Mouse (Mus musculus): Measurements from ENCODE around the gene Rnf186. TPM values are rescaled to one million over a fixed set of nuclear protein-coding genes. Genes with fewer than 3 reads are reported as not detected.

Rnf186 gene
- polyA plus RNA-seq, 1 experiment from 2014 or later: not detected

- Histone ChIP-seq H3K36me3 (ENCODE audit: control insufficient read depth, insufficient read depth, low read length) (no peaks in the 10 kb centered on the region), H3K9ac (ENCODE audit: low read length) (no peak overlapping the region), H3K4me1 (ENCODE audit: control insufficient read depth in 2 of 2, insufficient read depth in 2 of 2, low read length in 2 of 2) (peaks cover 0 to 5% of the 10 kb centered on the region in 2 experiments; a peak in 2 of 4 replicates), H3K4me3 (ENCODE audit: control insufficient read depth in 1 of 2, insufficient read depth in 1 of 2, low read depth in 1 of 2, low read length in 2 of 2) (no peak overlapping the region), H3K9me3 (ENCODE audit: control insufficient read depth, low read length) (no peaks in the 10 kb centered on the region), H3K27me3 (ENCODE audit: control insufficient read depth, insufficient read depth, low read length) (no peaks in the 10 kb centered on the region), H3K27ac (replicated peaks in 1 of 2; ENCODE audit: control insufficient read depth in 1 of 2, insufficient read depth in 1 of 2, low read depth in 2 of 2, low read length in 2 of 2) (no peak overlapping the region), H3K4me2 (ENCODE audit: low read length) (no peak overlapping the region)
- WGBS: 88% methylated on average over 8 of the region's 8 CpGs
- no peak for ATAC-seq (ENCODE audit: insufficient number of reproducible peaks, insufficient read depth, low FRiP score, low read depth)
Measured at GRCm38 (mm10) chr4:138980021-138980420, 13.1 kb downstream of the Rnf186 start.

- Histone ChIP-seq H3K27ac (replicated peaks in 1 of 2; ENCODE audit: control insufficient read depth in 1 of 2, insufficient read depth in 1 of 2, low read depth in 2 of 2, low read length in 2 of 2) (no peak overlapping the region), H3K9me3 (ENCODE audit: control insufficient read depth, low read length) (no peaks in the 10 kb centered on the region), H3K36me3 (ENCODE audit: control insufficient read depth, insufficient read depth, low read length) (no peaks in the 10 kb centered on the region), H3K4me3 (ENCODE audit: control insufficient read depth in 1 of 2, insufficient read depth in 1 of 2, low read depth in 1 of 2, low read length in 2 of 2) (no peak overlapping the region), H3K27me3 (ENCODE audit: control insufficient read depth, insufficient read depth, low read length) (no peaks in the 10 kb centered on the region), H3K9ac (ENCODE audit: low read length) (no peak overlapping the region), H3K4me1 (ENCODE audit: control insufficient read depth in 2 of 2, insufficient read depth in 2 of 2, low read length in 2 of 2) (peaks cover 0 to 3% of the 10 kb centered on the region in 2 experiments; a peak in 1 of 4 replicates), H3K4me2 (ENCODE audit: low read length) (peak overlapping the region; percentile 2; the same call in 1 of the 2 replicates)
- WGBS: 20% methylated on average over 12 of the region's 12 CpGs
- ATAC-seq (ENCODE audit: insufficient number of reproducible peaks, insufficient read depth, low FRiP score, low read depth): no peak
Measured at GRCm38 (mm10) chr4:138980771-138981420, 14.0 kb downstream of the Rnf186 start.

- H3K36me3 ChIP-seq (ENCODE audit: control insufficient read depth, insufficient read depth, low read length): no peaks in the 10 kb centered on the region
- no peak for ATAC-seq (ENCODE audit: insufficient number of reproducible peaks, insufficient read depth, low FRiP score, low read depth)
- no peak overlapping the region for H3K4me3 ChIP-seq (ENCODE audit: control insufficient read depth in 1 of 2, insufficient read depth in 1 of 2, low read depth in 1 of 2, low read length in 2 of 2)
- H3K27me3 ChIP-seq (ENCODE audit: control insufficient read depth, insufficient read depth, low read length): no peaks in the 10 kb centered on the region
- no peak overlapping the region for H3K4me2 ChIP-seq (ENCODE audit: low read length)
- peaks cover 9 to 13% of the 10 kb centered on the region in 2 experiments for H3K4me1 ChIP-seq (ENCODE audit: control insufficient read depth in 2 of 2, insufficient read depth in 2 of 2, low read length in 2 of 2)
- no peaks in the 10 kb centered on the region for H3K9me3 ChIP-seq (ENCODE audit: control insufficient read depth, low read length)
- 63% methylated on average over 3 of the region's 3 CpGs for WGBS
- no peak overlapping the region for H3K27ac ChIP-seq (replicated peaks in 1 of 2; ENCODE audit: control insufficient read depth in 1 of 2, insufficient read depth in 1 of 2, low read depth in 2 of 2, low read length in 2 of 2)
- no peak overlapping the region for H3K9ac ChIP-seq (ENCODE audit: low read length)
Measured at GRCm38 (mm10) chr4:138983422-138983821, 16.5 kb downstream of the Rnf186 start.

GRCm38 (mm10) chr4:138984744-138985143, 17.8 kb downstream of the Rnf186 start:
- H3K27ac ChIP-seq (replicated peaks in 1 of 2; ENCODE audit: control insufficient read depth in 1 of 2, insufficient read depth in 1 of 2, low read depth in 2 of 2, low read length in 2 of 2): no peak overlapping the region
- 74% methylated on average over 7 of the region's 7 CpGs for WGBS
- no peak overlapping the region for H3K9ac ChIP-seq (ENCODE audit: low read length)

GRCm38 (mm10) chr4:138986280-138986679, 19.4 kb downstream of the Rnf186 start:
- WGBS: 54% methylated on average over 5 of the region's 5 CpGs
- Histone ChIP-seq H3K9ac (ENCODE audit: low read length) (peak overlapping the region; percentile 38; the same call in 1 of the 2 replicates), H3K36me3 (ENCODE audit: control insufficient read depth, insufficient read depth, low read length) (no peaks in the 10 kb centered on the region), H3K27ac (replicated peaks in 1 of 2; ENCODE audit: control insufficient read depth in 1 of 2, insufficient read depth in 1 of 2, low read depth in 2 of 2, low read length in 2 of 2) (peak overlapping the region in 1 of 2 experiments; percentile 59; a peak in 1 of 4 replicates), H3K27me3 (ENCODE audit: control insufficient read depth, insufficient read depth, low read length) (no peaks in the 10 kb centered on the region), H3K4me3 (ENCODE audit: control insufficient read depth in 1 of 2, insufficient read depth in 1 of 2, low read depth in 1 of 2, low read length in 2 of 2) (no peak overlapping the region), H3K4me1 (ENCODE audit: control insufficient read depth in 2 of 2, insufficient read depth in 2 of 2, low read length in 2 of 2) (peaks cover 9 to 13% of the 10 kb centered on the region in 2 experiments), H3K9me3 (ENCODE audit: control insufficient read depth, low read length) (no peaks in the 10 kb centered on the region), H3K4me2 (ENCODE audit: low read length) (no peak overlapping the region)
- no peak for ATAC-seq (ENCODE audit: insufficient number of reproducible peaks, insufficient read depth, low FRiP score, low read depth)

More at GRCm38 (mm10) chr4:138984744-138985143, 17.8 kb downstream of the Rnf186 start:
- H3K9me3 ChIP-seq (ENCODE audit: control insufficient read depth, low read length): no peaks in the 10 kb centered on the region
- no peak overlapping the region for H3K4me3 ChIP-seq (ENCODE audit: control insufficient read depth in 1 of 2, insufficient read depth in 1 of 2, low read depth in 1 of 2, low read length in 2 of 2)
- H3K36me3 ChIP-seq (ENCODE audit: control insufficient read depth, insufficient read depth, low read length): no peaks in the 10 kb centered on the region
- no peaks in the 10 kb centered on the region for H3K27me3 ChIP-seq (ENCODE audit: control insufficient read depth, insufficient read depth, low read length)
- ATAC-seq (ENCODE audit: insufficient number of reproducible peaks, insufficient read depth, low FRiP score, low read depth): no peak
- H3K4me1 ChIP-seq (ENCODE audit: control insufficient read depth in 2 of 2, insufficient read depth in 2 of 2, low read length in 2 of 2): peaks cover 9 to 13% of the 10 kb centered on the region in 2 experiments
- no peak overlapping the region for H3K4me2 ChIP-seq (ENCODE audit: low read length)

GRCm38 (mm10) chr4:138994389-138994788, 27.5 kb downstream of the Rnf186 start:
- Histone ChIP-seq H3K4me1 (ENCODE audit: control insufficient read depth in 2 of 2, insufficient read depth in 2 of 2, low read length in 2 of 2) (no peaks in the 10 kb centered on the region), H3K27ac (replicated peaks in 1 of 2; ENCODE audit: control insufficient read depth in 1 of 2, insufficient read depth in 1 of 2, low read depth in 2 of 2, low read length in 2 of 2) (no peak overlapping the region), H3K9ac (ENCODE audit: low read length) (no peak overlapping the region), H3K4me3 (ENCODE audit: control insufficient read depth in 1 of 2, insufficient read depth in 1 of 2, low read depth in 1 of 2, low read length in 2 of 2) (no peak overlapping the region), H3K9me3 (ENCODE audit: control insufficient read depth, low read length) (peaks cover 5% of the 10 kb centered on the region; the same call in 1 of the 2 replicates), H3K27me3 (ENCODE audit: control insufficient read depth, insufficient read depth, low read length) (no peaks in the 10 kb centered on the region), H3K36me3 (ENCODE audit: control insufficient read depth, insufficient read depth, low read length) (0 out of 2 replicates have a peak, but pooled peaks cover 10% of the 10 kb centered on the region), H3K4me2 (ENCODE audit: low read length) (no peak overlapping the region)
- 64% methylated on average over 3 of the region's 3 CpGs for WGBS
- ATAC-seq (ENCODE audit: insufficient number of reproducible peaks, insufficient read depth, low FRiP score, low read depth): no peak

- Histone ChIP-seq H3K27ac (replicated peaks in 1 of 2; ENCODE audit: control insufficient read depth in 1 of 2, insufficient read depth in 1 of 2, low read depth in 2 of 2, low read length in 2 of 2) (no peak overlapping the region), H3K4me2 (ENCODE audit: low read length) (no peak overlapping the region), H3K4me3 (ENCODE audit: control insufficient read depth in 1 of 2, insufficient read depth in 1 of 2, low read depth in 1 of 2, low read length in 2 of 2) (no peak overlapping the region), H3K9me3 (ENCODE audit: control insufficient read depth, low read length) (peaks cover 5% of the 10 kb centered on the region; the same call in 1 of the 2 replicates), H3K9ac (ENCODE audit: low read length) (no peak overlapping the region), H3K4me1 (ENCODE audit: control insufficient read depth in 2 of 2, insufficient read depth in 2 of 2, low read length in 2 of 2) (no peaks in the 10 kb centered on the region), H3K27me3 (ENCODE audit: control insufficient read depth, insufficient read depth, low read length) (no peaks in the 10 kb centered on the region), H3K36me3 (ENCODE audit: control insufficient read depth, insufficient read depth, low read length) (0 out of 2 replicates have a peak, but pooled peaks cover 10% of the 10 kb centered on the region)
- 75% methylated on average over 5 of the region's 5 CpGs for WGBS
- ATAC-seq (ENCODE audit: insufficient number of reproducible peaks, insufficient read depth, low FRiP score, low read depth): no peak
Measured at GRCm38 (mm10) chr4:138996410-138996809, 29.5 kb downstream of the Rnf186 start.
